Mouse (Mus musculus): ENCODE results near the gene Zfp410.
A peak's percentile ranks its signal among the peaks of the same experiment; 100 is the strongest.

Gene Zfp410

DNA sequence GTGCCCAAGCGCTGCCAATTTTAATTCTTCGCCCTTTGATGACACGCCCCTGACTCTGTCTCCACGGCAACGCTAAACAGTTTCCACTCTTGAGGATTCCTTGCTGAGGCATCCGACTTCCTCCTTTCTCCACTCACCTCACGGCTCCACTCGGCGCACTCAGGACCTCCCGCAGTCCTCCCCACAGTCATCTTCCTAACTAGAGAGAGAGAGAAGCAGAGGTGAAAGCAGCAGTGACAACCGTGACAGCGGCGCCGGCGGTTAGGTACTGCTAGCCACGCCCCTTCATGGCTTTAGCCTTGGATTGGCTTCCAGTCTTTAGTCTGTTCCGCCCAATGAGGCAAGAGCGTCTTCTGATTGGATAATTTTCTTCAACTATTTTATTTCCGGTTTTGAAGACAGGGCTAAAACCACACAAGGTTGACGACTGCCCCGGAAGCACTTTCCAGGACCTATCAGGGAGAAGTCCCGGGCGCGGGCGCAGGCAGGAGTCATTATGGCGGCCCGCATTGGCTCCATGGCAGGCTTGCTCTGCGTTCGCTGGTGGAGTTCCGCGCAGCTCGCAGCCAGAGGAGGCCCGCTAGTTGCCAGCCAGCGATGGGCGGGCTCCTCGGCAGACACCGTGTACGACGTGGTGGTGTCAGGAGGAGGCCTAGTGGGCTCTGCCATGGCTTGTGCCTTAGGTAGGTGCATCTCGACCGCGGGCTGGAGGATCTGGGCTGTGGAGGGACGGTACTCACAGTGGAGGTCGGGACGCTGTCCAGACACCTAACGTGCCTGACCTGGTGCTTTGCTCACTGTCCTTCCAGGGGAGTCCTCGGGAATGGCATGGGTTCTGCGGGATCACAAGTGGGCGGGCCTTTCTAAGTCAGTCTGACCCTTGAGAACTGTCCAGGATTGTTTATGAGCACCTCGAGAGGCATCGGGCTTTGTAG, 45.2 kb downstream of the Zfp410 start, which contains the start of the genes Coq6 and Fam161b:
Gene Coq6 (plus strand): TSS at position 103 of the 935 bp plus-strand sequence.
Gene Fam161b (minus strand): TSS at position 279 of the 935 bp plus-strand sequence.
- peak; percentile 99 for DNase-seq (ENCODE audit: low read depth, low spot score)

DNA sequence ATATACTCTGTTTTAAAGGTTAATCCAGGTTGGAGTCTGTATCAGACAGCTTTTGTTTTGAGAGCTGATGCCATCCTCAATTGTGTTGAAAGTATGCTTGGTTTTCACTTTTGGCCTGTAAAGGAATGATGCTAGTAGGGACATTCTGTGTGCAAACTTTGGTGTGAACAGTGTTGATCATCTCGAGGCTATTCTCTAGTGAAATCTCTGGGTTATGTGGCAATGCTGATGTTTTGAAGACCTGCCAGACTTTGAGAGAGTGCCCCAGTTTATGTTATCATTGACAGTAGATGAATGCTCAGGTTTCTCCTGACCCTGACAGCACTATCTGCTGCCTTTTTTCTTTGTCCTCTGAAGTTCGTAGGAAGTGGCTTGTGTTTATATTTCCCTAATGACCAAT, 46.2 kb downstream of the Zfp410 start:
- peak; percentile 4 for DNase-seq (ENCODE audit: low read depth, low spot score)

GRCm38 (mm10) chr12:84364291-84364690, 47.6 kb downstream of the Zfp410 start:
- no peak for DNase-seq (ENCODE audit: low read depth, low spot score)

DNA sequence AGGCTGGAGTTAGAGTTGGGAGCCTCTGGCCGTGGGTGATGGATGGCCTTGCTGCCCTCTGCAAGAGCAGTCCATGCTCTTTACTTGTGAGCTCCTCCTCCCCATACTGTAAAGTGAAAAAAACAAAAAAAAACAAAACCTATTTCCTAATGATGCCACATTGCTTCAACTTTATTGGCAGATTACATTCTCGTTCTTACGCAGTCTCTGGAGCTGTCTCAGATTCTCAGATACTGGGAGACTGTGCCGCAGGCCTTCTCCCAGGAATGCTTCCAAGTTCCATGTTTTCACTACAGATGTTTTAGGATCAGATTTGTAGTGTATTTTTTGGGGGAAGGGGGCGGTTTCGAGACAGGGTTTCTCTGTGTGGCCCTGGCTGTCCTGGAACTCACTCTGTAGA, 48.5 kb downstream of the Zfp410 start:
- no peak for DNase-seq (ENCODE audit: low read depth, low spot score)

- no peak for DNase-seq (ENCODE audit: low read depth, low spot score)
These were observed 50.3 kb downstream of the Zfp410 start for GRCm38 (mm10) chr12:84366971-84367370.

GRCm38 (mm10) chr12:84371647-84372046, 55.0 kb downstream of the Zfp410 start:
- no peak for DNase-seq (ENCODE audit: low read depth, low spot score)

DNA sequence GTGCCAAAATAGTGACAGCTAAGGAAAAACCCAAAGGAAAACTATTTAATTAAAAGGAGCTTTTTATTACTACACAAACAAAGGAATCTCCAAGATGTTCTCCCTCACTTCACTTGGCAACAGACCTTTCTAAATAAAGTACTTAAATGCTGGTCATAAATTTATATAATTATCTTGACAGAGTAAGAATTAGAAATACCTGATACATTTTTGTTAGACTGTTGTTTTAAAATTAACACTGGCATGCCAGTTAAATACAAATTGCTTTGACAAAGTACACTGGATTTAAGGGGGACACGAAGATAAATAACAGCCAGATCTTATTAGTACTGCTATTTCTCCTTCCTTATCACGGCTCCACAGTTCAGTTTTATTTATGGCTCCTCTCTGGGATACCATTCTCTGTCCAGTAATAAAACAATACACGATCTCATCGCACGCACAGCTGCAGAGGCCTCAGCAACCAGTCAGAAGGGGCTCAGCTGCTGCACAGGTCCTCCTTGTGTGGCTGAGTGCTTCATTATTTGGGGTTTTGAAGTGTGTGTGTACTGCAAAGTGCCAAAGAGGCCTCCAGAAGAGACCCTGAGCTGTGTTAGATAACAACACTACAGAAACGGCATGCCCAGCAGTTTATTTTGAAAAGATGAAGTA, 57.3 kb downstream of the Zfp410 start:
- no peak for DNase-seq (ENCODE audit: low read depth, low spot score)

- DNase-seq (ENCODE audit: low read depth, low spot score), result no peak
These were observed 65.7 kb downstream of the Zfp410 start for GRCm38 (mm10) chr12:84382369-84382768.

GRCm38 (mm10) chr12:84384644-84385081, 68.0 kb downstream of the Zfp410 start:
- no peak for DNase-seq (ENCODE audit: low read depth, low spot score)

DNA sequence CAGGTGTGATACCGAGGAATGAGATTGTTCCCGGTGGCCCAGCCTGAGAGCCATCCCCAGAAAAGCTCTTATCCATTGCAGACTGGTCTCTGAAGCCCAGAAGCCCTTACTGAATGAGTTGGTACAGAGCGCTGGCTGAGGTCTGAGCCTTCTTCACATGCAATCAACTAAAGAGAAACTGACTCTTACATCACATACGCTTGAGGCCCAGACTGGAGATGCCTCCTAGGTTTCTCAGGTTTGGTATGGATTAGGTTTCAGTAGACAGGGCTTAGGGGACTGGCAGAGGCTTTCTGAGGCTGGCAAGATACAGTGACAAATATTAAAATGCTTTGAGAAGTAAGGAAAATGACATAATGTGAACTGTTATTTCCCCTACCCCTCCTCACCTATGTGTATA, 68.8 kb downstream of the Zfp410 start:
- DNase-seq (ENCODE audit: low read depth, low spot score), result no peak

- no peak for DNase-seq (ENCODE audit: low read depth, low spot score)
These were observed 71.4 kb downstream of the Zfp410 start for GRCm38 (mm10) chr12:84388097-84388496.

DNA sequence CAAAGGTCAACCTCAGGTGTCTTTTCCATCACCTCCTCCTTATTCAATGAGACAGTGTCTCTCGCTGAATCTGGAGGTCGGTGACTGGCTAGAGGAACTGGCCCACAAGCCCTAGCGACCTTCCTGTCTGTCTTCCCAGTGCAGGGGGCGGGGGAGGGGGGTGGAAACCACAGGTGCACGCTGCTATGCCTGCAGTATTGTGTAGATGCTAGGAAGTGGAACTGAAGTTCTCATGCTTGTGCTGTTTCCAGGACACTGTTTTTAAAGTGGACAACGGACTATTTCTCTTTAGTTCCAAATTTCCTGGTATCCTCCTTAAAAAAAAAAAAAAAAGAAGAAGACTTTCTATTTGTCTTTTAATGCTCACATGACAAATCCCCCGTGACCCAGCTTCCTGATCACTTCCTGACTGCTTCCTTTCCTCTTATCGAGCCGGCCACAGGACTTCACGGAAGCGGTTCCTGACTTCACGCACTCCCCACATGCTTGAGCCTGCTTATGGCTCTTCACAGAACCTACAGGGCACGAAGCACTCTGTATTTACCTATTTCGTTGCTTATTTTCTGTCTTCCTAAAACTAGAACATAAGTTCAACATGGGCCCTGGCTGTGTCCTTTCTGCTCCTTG, 72.2 kb downstream of the Zfp410 start:
- no peak for DNase-seq (ENCODE audit: low read depth, low spot score)

DNA sequence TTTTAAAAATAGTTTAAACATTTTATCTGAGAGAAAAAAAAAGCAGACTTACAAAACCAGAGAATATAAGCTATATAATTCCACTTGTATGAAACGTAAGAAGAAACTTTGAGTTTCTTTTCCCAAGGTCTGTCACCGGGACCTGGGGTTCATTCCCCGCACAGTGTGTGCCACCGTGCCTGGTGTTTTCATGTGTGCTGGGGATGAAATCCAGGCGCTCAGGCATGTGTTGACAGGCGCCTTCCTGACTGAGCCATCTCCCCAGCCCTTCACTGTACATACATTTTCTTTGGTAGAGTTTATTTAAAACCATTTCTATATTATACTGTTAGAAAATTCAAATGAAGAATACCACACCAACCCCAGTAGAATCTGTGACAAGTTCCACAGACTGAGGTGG, 73.7 kb downstream of the Zfp410 start:
- DNase-seq (ENCODE audit: low read depth, low spot score), result no peak

DNA sequence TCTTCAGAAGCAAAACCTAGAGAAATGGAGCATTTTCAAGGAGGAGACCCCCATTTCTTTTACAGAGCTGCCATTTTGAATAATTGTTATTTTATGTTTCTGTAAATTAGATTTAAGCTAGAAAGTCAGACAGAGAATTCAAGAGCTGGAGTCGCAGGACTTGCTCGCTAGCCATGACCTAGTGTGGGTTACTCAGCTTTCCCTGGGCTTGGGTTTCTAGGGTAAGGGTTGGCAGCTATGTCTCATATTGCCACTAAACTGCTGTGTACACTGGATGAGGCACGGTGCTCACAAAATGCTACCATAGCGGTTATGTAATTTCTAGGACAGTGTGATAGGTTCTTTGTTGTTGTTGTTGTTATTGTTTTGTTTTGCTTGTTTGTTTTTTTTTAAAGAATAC, 76.0 kb downstream of the Zfp410 start:
- no peak for DNase-seq (ENCODE audit: low read depth, low spot score)
